Mouse (Mus musculus): Measurements from ENCODE around the gene E2f3.

DNA sequence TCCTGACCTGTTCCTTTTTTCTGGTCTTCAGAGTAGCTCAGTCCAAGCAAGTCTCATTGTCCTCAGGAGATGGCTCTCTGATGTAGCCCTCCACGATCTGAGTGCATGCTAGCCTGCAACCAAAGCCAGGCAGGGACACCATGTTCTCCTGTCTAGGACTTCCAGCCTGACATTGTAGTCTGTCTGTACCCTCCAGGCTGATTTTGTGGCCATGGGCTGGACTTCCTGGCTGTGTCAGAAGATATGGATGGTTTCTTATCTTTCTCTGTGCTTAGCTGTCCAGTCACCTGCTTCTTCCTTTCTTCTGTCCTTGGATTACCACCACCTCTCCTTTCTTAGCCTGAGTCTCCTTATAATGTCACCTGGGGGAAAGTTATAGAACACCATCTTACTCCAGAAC is 83.2 kb downstream of the E2f3 start:
- TF ChIP-seq POU5F1 (IDR thresholded peaks at IDR 0.05; ENCODE audit: borderline replicate concordance, low read length) (no peak), CTCF (conservative IDR thresholded peaks at IDR 0.05; ENCODE audit: low read length) (no peak)
